Mouse (Mus musculus) regulatory T cell (primary cell): Measurements from ENCODE around the gene Tpra1.

ENCODE experiments used
- in situ Hi-C: fragments of 300-600 bp; cut with MboI, MseI; formaldehyde crosslinking; loops from one replicate; pipeline ENCODE4 v1.15.1; 2025; ENCODE audit warnings: high pct_unique_total_duplicates

Tpra1 gene

GRCm38 (mm10) chr6:88946442-88946841, 44.4 kb downstream of the Tpra1 start:
- in situ Hi-C loops, result no loop called here

GRCm38 (mm10) chr6:88947771-88948170, 45.7 kb downstream of the Tpra1 start:
- in situ Hi-C loops, result no loop called here

- in situ Hi-C loops, result loop anchor here (25.0 kb wide), 1 partner anchor 981 kb away; the partner anchor contains the start of gene Vmn1r45
These were observed 54.7 kb downstream of the Tpra1 start for GRCm38 (mm10) chr6:88956725-88957124.

DNA sequence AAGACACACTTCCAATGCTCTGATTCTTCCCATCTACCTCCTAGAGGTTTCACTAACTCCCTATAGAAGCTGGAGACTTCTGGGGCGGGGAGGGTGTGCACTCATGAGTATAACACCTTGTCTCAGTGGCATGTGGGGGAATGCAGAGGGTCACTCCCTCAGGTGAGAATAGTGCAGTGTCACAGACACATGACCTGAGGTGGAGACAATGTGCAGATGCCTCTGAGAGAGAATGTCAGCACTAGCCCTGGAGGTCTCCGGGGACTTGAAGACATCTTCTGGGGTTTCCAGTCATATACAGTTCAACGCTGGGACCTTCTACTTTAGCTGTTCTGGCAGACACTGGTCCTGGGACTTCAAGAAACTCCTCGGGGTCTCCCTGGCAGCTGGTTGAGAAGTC, 55.3 kb downstream of the Tpra1 start:
- in situ Hi-C loops, result loop anchor here (25.0 kb wide), 1 partner anchor 980 kb away; the partner anchor contains the start of gene Vmn1r45

DNA sequence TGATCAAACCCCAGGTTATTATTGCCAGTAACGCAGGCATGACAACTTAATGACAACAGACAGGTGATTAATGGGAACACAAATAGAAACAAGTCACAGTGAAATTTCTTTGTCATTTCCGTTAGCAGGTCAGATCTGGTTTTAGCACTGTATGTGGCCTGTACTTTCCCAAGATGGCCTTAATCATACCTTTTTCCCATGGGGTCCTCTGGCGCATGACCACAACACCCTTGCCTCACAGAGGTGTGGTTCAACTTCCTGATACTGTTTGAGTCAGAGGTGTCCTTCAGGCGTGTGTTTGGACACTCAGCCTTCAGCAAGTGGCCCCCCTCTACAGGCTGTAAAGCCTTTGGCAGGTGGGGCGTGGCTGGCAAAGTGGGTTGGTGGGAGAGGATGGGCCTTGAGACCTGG, 55.8 kb downstream of the Tpra1 start:
- in situ Hi-C loops, result loop anchor here (25.0 kb wide), 1 partner anchor 979 kb away; the partner anchor contains the start of gene Vmn1r45

DNA sequence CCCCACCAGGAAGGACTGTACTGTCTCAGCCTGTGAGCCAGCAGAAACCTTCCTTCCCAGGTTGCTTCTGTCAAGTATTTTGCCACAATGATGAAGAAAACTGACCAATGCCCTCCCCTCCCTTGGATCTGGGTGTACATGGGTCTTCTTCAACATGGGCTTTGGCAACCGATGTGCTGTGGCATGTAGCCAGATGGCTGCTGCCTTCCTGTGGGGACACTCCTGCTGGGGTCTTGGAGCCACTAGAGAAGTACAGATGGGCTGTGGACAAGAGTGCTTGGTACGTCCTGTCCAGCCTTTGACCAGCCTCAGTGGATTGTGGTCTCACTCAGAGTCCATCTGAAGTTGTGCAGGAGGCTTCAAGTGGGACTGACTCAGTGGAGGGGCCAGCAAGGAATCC, 56.3 kb downstream of the Tpra1 start:
- in situ Hi-C loops, result loop anchor here (25.0 kb wide), 1 partner anchor 979 kb away; the partner anchor contains the start of gene Vmn1r45

- in situ Hi-C loops, result loop anchor here (25.0 kb wide), 1 partner anchor 977 kb away; the partner anchor contains the start of gene Vmn1r45
These were observed 57.8 kb downstream of the Tpra1 start for GRCm38 (mm10) chr6:88959834-88960233.

DNA sequence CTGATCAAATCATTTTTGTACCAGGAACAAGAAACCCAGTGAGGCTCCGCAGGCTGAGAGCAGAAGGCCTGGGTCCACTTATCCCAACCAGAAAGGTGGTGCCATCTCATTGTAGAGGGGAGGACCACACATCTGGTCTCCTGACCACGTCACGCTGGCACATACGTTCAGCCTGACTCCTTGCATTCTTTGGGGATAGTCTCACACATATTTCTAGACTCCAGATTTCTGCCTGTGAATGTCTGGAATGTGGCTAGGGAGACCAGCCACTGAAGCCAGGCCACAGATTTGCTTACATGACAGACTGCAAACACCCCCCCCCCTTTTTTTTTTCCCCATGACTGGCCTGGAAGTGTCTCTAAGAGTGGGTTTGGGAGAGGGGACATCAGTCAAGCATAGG, 58.9 kb downstream of the Tpra1 start:
- in situ Hi-C loops, result loop anchor here (25.0 kb wide), 1 partner anchor 976 kb away; the partner anchor contains the start of gene Vmn1r45
